Mouse (Mus musculus) olfactory bulb, adult 2 months (tissue): ENCODE measurements around the gene Ncl.

Experiments used
- CTCF ChIP-seq: fragments of 200-500 bp; IDR thresholded peaks from 2 replicates; pipeline ENCODE4 v1.5.1; 2012; ENCODE audit warnings: low read depth, mild to moderate bottlenecking, low read length, moderate library complexity; ENCODE audit not compliant: insufficient read depth
- POLR2A ChIP-seq: fragments of 200-500 bp; IDR thresholded peaks from 2 replicates; pipeline ENCODE4 v1.6.1; 2012; ENCODE audit warnings: mild to moderate bottlenecking, low read depth, low read length, moderate library complexity; ENCODE audit not compliant: insufficient read depth

GRCm38 (mm10) chr1:86368086-86368485, 8.9 kb upstream of the Ncl start:
- no peak for TF ChIP-seq CTCF
- TF ChIP-seq POLR2A, result no peak
